Mouse (Mus musculus): ENCODE measurements around the gene Atp5c1. TPM values are rescaled to one million over a fixed set of nuclear protein-coding genes. Genes with fewer than 3 reads are reported as not detected.

The Atp5c1 gene
- total RNA-seq (2021), result 100 to 1,000 TPM; 247 to 250 TPM

GRCm38 (mm10) chr2:10080310-10081010 is at the start of gene Atp5c1, which contains the start of gene Kin:
Gene Atp5c1, minus strand, starts transcription at chr2:10080510.
Gene Kin, plus strand, starts transcription at chr2:10080593.
- intact Hi-C loops (cut with DNase I), result no loop called here
- peak; percentile 97 for DNase-seq (ENCODE audit: low spot score in 2 of 2)

DNA sequence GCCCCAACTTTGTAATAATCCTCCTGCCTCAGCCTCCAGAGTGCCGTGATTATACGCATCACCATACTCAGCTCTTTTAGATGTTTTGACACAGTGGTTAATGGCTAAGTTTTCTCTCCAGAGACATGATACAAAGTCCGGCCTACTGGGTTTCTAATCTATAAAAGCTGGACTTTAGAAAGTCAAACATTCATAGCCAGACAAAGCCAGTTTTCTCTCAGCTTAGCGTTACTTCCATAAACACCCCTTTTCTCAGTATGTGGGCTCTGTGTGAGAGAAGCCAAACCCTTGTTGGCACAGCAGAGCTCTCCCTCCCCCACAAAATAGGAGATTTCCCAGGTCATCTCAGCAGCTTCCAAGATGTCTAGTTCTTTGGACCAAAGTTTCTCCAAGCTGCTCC is 48.3 kb upstream of the Atp5c1 start:
- intact Hi-C loops (cut with DNase I), result no loop called here
- DNase-seq (ENCODE audit: low spot score in 2 of 2), result no peak

GRCm38 (mm10) chr2:10127471-10127870 is 47.2 kb upstream of the Atp5c1 start:
- no peak for DNase-seq (ENCODE audit: low spot score in 2 of 2)
- intact Hi-C loops (cut with DNase I), result no loop called here

DNA sequence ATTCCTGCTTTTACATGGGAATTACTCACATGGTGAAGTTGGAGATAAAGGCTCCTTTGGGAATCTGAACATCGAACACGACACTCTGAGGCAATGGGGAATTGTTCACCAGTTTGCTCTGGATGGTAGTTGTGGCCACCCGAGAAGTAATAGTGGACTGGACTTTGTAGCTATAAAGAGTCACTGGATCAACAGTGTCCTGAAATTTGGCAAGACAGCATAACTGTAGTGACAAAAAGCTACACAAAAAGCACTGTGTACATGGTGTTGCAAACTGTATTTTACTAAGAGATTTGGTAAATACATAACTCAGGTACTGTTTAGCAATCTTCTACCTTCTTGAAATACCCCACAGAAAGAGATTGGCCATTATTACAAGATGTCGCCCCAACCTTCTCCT is 45.8 kb upstream of the Atp5c1 start:
- DNase-seq (ENCODE audit: low spot score in 2 of 2), result no peak
- intact Hi-C loops (cut with DNase I), result no loop called here

- intact Hi-C loops (cut with DNase I), result no loop called here
- DNase-seq (ENCODE audit: low spot score in 2 of 2), result no peak
Observed at GRCm38 (mm10) chr2:10121826-10122225, 41.5 kb upstream of the Atp5c1 start.

DNA sequence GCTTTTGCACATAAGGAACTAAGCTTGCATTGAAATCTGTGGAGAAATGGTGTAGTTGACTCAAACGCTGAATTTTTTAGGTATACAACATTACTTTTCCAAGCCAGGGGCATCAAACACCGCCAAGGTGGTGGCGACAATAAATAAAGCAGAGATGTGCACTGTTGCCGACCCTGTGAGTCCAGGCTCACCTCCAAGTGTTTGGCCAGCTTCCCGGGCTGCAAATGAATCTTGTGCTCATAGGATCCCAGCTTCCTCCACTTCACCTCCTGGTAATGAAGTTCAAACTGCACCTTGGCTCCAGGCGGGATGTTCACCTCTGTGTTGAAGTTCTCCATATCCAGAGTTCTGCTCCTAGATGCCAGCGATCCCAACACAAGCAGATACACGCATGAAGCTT is 39.0 kb upstream of the Atp5c1 start:
- no peak for DNase-seq (ENCODE audit: low spot score in 2 of 2)
- intact Hi-C loops (cut with DNase I), result no loop called here

- DNase-seq (ENCODE audit: low spot score in 2 of 2), result no peak
- intact Hi-C loops (cut with DNase I), result no loop called here
Observed at GRCm38 (mm10) chr2:10118751-10119150, 38.4 kb upstream of the Atp5c1 start.

DNA sequence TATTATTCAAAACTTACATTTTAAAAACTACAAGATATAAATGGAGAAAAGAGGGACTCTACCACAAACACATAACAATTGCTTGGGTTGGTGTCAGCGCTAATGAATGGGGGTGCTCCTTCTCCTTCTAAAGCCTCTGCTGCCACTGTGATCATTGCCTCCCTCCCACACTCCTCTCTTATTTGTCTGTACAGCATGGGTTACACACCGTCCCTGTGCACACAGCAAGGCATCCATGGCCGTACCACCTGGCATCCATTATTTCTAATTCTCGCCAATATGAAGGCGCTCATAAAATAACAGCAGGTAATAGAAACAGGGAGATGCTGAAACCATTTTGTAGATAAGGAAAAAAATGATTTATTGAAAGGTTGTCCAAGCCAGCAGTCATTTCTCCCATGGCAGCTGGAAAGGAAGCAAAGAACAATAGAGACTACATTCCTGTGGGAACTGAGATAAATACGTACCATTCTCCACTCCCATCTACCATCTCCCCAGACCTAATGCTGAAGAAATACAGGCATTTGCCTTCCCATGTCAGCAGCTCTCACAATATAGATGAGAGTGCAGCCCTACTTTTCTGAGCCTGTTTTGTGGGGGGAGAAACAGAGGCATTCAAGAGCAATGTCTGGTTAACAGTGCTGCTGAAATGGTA is 28.4 kb upstream of the Atp5c1 start:
- DNase-seq (ENCODE audit: low spot score in 2 of 2), result no peak
- intact Hi-C loops (cut with DNase I), result no loop called here

DNA sequence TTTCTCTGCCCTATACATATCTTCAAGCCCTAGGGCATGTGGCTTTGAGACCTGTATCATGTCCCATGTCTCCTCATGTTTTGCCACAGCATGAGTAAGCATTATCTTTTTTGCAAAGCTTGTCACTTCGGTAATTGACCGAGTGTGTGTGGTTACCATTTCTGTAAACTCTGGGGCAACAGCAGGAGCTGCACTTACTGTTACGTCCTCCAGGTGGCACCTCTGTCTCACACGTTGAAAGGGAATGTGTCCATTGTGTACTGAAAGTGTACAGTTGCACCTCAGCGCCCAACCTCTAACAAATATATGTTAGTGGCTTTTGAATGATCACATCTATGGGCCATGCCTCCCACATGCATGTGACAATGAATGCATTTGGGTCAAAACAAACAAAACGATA is 20.9 kb upstream of the Atp5c1 start:
- intact Hi-C loops (cut with DNase I), result loop anchor here (1.0 to 2.0 kb wide), 2 partner anchors 42 to 187 kb away; no protein-coding TSS in a partner anchor

DNA sequence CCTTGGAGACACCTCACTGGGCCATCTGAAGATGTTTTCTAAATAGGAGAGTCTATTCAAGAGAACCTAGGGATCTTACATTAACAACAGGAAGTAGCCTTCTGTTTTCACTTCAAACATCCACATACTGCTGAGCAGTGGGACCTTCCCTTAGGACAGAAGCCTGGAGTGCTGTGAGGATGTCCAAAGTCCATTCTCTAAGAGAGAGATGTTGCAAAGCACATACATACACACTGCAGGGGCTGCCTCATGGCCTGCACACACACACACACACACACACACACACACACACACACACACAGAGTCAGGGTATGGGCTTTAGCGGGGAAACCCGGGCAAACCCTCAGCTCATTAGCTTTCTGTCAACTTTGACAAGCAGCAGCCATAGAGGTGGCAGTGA is 20.2 kb upstream of the Atp5c1 start:
- DNase-seq (ENCODE audit: low spot score in 2 of 2), result no peak
- intact Hi-C loops (cut with DNase I), result loop anchor here (2.0 kb wide), 1 partner anchor 42 kb away; no protein-coding TSS in a partner anchor

More for the DNA sequence above, 20.9 kb upstream of the Atp5c1 start:
- DNase-seq (ENCODE audit: low spot score in 2 of 2), result peak; percentile 40 to 43

DNA sequence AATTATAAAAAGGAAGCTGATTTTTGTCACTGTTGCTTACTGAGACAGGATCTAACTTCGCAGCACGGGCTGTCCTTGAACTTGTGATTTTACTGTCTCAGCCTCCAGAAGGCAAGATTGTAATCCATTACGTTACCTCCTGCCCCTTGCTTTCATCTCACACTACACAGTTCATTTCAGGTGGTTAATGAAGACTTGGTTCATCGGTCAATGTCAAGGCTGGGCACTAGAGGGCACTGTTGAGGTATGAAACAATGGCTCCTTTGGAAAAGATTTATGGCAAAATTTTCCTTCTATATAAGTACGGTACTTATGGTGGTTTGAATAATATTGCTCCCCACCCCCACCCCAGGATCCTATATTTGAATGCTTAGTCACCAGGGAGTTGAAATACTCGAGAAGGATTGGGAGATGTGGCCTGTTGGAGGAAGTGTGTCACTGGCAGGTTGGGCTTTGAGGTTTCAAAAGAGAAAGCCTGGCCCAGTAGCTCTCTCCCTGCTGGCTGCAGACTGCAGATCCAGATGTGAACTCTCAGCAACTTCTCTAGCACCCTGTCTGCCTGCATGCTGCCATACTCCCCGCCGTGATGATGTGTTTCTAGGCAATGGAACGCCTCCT is 18.4 kb upstream of the Atp5c1 start:
- DNase-seq (ENCODE audit: low spot score in 2 of 2), result peak; percentile 32 to 35
- intact Hi-C loops (cut with DNase I), result no loop called here

GRCm38 (mm10) chr2:10094327-10095100 is 14.2 kb upstream of the Atp5c1 start:
- intact Hi-C loops (cut with DNase I), result no loop called here

DNA sequence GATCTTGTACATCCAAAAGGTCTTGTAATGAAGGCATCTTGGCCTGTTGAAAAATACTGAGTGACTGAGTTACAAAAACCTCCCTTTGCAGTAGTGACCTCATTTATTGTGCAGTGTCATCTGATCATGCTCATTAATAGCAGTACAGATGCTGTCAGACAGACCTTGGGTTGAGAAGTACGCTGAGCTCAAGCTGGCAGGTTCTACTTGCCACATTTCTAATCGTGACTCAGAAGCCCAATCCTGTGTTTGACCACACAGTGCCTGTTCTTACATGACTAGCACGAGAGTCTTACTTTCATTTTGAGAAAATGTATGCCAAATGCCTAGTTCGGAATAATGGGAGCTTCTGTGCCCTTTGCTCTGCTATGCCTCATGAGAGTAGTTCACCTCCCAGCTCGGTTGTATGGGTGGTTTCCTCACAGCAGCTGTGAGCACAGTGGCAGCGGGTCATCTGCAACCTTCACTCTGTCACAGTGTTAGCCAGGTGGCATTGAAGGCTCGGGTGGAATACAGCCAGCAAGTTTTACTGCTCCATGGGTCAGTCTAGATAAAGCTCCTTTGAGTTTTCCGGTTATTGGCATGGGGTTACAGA is 7.0 kb upstream of the Atp5c1 start:
- no peak for DNase-seq (ENCODE audit: low spot score in 2 of 2)
- intact Hi-C loops (cut with DNase I), result no loop called here

More at GRCm38 (mm10) chr2:10094327-10095100, 14.2 kb upstream of the Atp5c1 start:
- DNase-seq (ENCODE audit: low spot score in 2 of 2), result no peak

DNA sequence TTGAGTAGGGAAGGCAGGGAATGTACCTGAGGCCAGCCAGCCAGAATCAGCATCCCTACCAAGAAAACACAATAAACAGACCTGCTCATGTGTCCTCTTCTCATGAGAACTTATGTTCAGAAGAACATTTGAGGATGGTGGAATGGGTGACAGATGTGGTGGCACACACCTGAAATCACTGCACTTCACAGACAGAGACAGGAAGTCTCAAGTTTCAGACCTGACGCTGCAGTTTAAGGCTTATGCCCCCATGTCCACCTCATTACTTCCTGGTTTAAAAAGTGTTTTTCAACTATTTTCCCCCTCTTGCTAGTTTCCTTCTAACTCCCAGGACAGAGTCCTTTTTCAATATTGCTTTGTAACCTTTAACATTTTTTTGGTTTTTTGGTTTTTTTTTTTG is 2.4 kb upstream of the Atp5c1 start:
- no peak for DNase-seq (ENCODE audit: low spot score in 2 of 2)
- intact Hi-C loops (cut with DNase I), result no loop called here

- DNase-seq (ENCODE audit: low spot score in 2 of 2), result no peak
- intact Hi-C loops (cut with DNase I), result no loop called here
Observed at GRCm38 (mm10) chr2:10081453-10082080, 1.3 kb upstream of the Atp5c1 start.

GRCm38 (mm10) chr2:10079745-10080309 is 483 bp downstream of the Atp5c1 start:
- intact Hi-C loops (cut with DNase I), result no loop called here
- DNase-seq (ENCODE audit: low spot score in 2 of 2), result no peak

- no peak for DNase-seq (ENCODE audit: low spot score in 2 of 2)
- intact Hi-C loops (cut with DNase I), result no loop called here
Observed at GRCm38 (mm10) chr2:10076675-10077074, 3.6 kb downstream of the Atp5c1 start.

- DNase-seq (ENCODE audit: low spot score in 2 of 2), result no peak
- intact Hi-C loops (cut with DNase I), result no loop called here
Observed at GRCm38 (mm10) chr2:10074470-10074869, 5.8 kb downstream of the Atp5c1 start.

- intact Hi-C loops (cut with DNase I), result no loop called here
- no peak for DNase-seq (ENCODE audit: low spot score in 2 of 2)
Observed at GRCm38 (mm10) chr2:10071751-10072150, 8.6 kb downstream of the Atp5c1 start.
